Mouse (Mus musculus) liver, embryonic 16.5 days (tissue): Measurements from ENCODE around the gene Serbp1. TPM values are rescaled to one million over a fixed set of nuclear protein-coding genes. Genes with fewer than 3 reads are reported as not detected.
A peak's percentile ranks its signal among the peaks of the same experiment; 100 is the strongest.

Source experiments
- ATAC-seq: fragments of 200-750 bp; cut with Nextera tagmentation; 2 replicates; pipeline ENCODE4 v1.8.0; 2017; ENCODE audit warnings: low read depth, mild to moderate bottlenecking, moderate number of reproducible peaks, moderate library complexity
- H3K27ac ChIP-seq: fragments of 300-500 bp; sonication (generic); 2 replicates; pipeline ENCODE4 v1.5.1; 2014; ENCODE audit warnings: mild to moderate bottlenecking, low read length
- H3K27me3 ChIP-seq: fragments of 300-500 bp; sonication (generic); 2 replicates; pipeline ENCODE4 v1.6.1; 2014; ENCODE audit warnings: low read depth, low read length, mixed read lengths; ENCODE audit not compliant: control insufficient read depth, insufficient read depth
- H3K36me3 ChIP-seq: fragments of 300-500 bp; sonication (generic); 2 replicates; pipeline ENCODE4 v1.6.1; 2014; ENCODE audit warnings: mild to moderate bottlenecking; ENCODE audit not compliant: control insufficient read depth, insufficient read depth
- H3K4me1 ChIP-seq: fragments of 300-500 bp; sonication (generic); 2 replicates; pipeline ENCODE4 v1.6.1; 2014; ENCODE audit warnings: low read depth, low read length, mixed read lengths; ENCODE audit not compliant: control insufficient read depth
- H3K4me2 ChIP-seq: fragments of 300-500 bp; sonication (generic); 2 replicates; pipeline ENCODE4 v1.6.1; 2014; ENCODE audit warnings: low read depth, low read length, mixed read lengths
- H3K4me3 ChIP-seq: fragments of 300-500 bp; sonication (generic); 2 replicates; pipeline ENCODE4 v1.5.1; 2014; ENCODE audit warnings: low read depth, mild to moderate bottlenecking, low read length
- H3K9ac ChIP-seq: fragments of 300-500 bp; sonication (generic); 2 replicates; pipeline ENCODE4 v1.6.1; 2014; ENCODE audit warnings: low read depth, low read length
- H3K9me3 ChIP-seq: fragments of 300-500 bp; sonication (generic); replicated peaks from 2 replicates; pipeline ENCODE4 v1.6.1; 2016; ENCODE audit warnings: low read length; ENCODE audit not compliant: control insufficient read depth
- WGBS: fragments of 180-500 bp; shearing (Covaris S2); extraction: QIAGEN DNeasy Blood & Tissue Kit; methylation state at CpG from one replicate; pipeline ENCODE4 v1.1.7; 2014; ENCODE audit not compliant: insufficient replicate concordance; 5-methylcytosine and 5-hydroxymethylcytosine counted together
- polyA plus RNA-seq: library from polyadenylated mRNA; unstranded; fragments of >200 nt; fragmentation: Nextera tagmentation; extraction: Ambion mirVana; gene quantifications from 2 replicates; pipeline ENCODE4 v1.2.1, GENCODE M21; 2015

Serbp1 gene
- polyA plus RNA-seq, 1 experiment from 2014 or later: 183 TPM

GRCm38 (mm10) chr6:67244451-67244850 lies 6.5 kb downstream of the Serbp1 start:
- no peaks in the 10 kb centered on the region for H3K9me3 ChIP-seq
- ATAC-seq: no peak
- no peak overlapping the region for H3K9ac ChIP-seq
- H3K4me3 ChIP-seq: no peak overlapping the region
- no peaks in the 10 kb centered on the region for H3K4me1 ChIP-seq
- H3K36me3 ChIP-seq: no peaks in the 10 kb centered on the region
- H3K27me3 ChIP-seq: no peaks in the 10 kb centered on the region
- H3K4me2 ChIP-seq: no peak overlapping the region
- no peak overlapping the region for H3K27ac ChIP-seq
- WGBS: 67% methylated on average over 5 of the region's 5 CpGs

DNA sequence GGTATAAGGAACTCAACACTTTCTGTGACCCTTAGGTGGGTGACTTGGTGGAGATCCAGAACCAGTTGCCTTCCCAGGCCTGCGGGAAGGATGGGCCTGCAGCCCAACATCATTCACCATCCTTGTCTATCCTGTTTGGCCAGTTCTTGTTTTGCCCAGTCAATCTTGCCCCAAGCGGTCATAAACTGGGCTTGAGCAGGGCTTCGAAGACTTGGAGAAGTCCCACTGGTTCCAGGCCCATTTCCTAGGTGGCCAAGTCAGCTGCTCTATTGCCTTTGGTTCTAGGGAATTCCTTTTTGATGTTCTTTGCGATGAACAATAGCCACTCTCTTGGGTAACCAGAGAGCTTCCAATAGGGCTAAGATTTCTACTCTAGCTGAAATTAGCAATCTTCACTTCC lies 13.1 kb downstream of the Serbp1 start:
- no peak for ATAC-seq
- H3K36me3 ChIP-seq: no peaks in the 10 kb centered on the region
- H3K27me3 ChIP-seq: no peaks in the 10 kb centered on the region
- no peaks in the 10 kb centered on the region for H3K9me3 ChIP-seq
- H3K4me2 ChIP-seq: no peak overlapping the region
- no peak overlapping the region for H3K4me3 ChIP-seq
- 67% methylated on average over 4 of the region's 4 CpGs for WGBS
- no peaks in the 10 kb centered on the region for H3K4me1 ChIP-seq
- no peak overlapping the region for H3K9ac ChIP-seq
- no peak overlapping the region for H3K27ac ChIP-seq

DNA sequence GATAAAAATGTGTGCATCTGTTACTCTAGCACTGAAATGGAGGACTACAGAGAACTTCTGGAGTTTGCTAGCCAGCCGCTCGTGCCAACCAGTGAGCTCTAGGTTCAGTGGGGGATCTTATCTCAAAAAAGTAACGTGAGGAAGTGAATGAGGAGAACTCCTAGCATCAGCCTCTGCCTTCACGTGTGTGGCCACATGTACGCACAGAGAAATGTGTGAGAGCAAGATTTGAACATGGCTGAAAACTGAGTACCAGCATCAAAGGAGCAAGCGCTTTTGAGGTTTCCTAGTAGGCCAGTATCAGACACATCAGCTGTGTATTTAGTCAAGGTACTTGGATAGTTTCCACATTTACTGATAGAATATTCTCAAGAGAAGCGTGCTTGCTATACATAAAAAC lies 27.0 kb downstream of the Serbp1 start:
- Histone ChIP-seq H3K4me2 (peak overlapping the region; percentile 27; the same call in 1 of the 2 replicates), H3K36me3 (no peaks in the 10 kb centered on the region), H3K4me3 (no peak overlapping the region), H3K27me3 (no peaks in the 10 kb centered on the region), H3K9me3 (no peaks in the 10 kb centered on the region), H3K27ac (peak overlapping the region; percentile 48), H3K9ac (peak overlapping the region; percentile 31; the same call in 1 of the 2 replicates), H3K4me1 (peaks cover 16% of the 10 kb centered on the region)
- 30% methylated on average over 7 of the region's 7 CpGs for WGBS
- no peak for ATAC-seq

DNA sequence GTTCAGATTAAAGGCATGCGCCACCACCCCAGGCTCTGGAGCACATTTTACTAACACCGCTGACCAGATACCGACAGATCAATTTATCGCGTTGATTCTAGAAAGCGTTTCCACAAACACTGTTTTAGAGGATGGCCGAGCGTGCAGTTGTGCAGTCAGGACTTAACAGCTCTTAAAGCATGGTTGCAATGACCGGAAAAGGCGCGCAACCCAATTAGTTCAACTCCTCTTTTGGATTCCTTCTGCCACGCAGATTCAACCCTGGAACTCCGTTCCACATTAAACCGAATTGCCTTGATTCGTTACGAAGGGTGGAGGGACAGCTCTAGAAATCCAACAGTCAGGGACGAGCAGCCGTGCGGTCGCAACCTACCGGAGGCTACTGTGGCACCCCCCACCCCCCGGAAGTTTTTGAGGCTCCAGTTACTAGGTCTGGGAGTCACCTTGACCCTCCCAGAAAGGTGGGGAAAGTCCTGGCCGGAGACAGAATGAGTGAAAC lies 28.2 kb downstream of the Serbp1 start:
- Histone ChIP-seq H3K36me3 (no peaks in the 10 kb centered on the region), H3K4me2 (peak overlapping the region; percentile 90), H3K4me3 (peak overlapping the region; percentile 100), H3K9me3 (no peaks in the 10 kb centered on the region), H3K27ac (peak overlapping the region; percentile 86), H3K9ac (peak overlapping the region; percentile 72), H3K4me1 (peaks cover 16% of the 10 kb centered on the region), H3K27me3 (no peaks in the 10 kb centered on the region)
- peak; percentile 49 for ATAC-seq
- WGBS: under 1% methylated on average over 23 of the region's 23 CpGs

GRCm38 (mm10) chr6:67266664-67267407 lies 28.9 kb downstream of the Serbp1 start:
- ATAC-seq: peak; percentile 99
- Histone ChIP-seq H3K4me3 (peak overlapping the region; percentile 100), H3K36me3 (peaks cover 5% of the 10 kb centered on the region), H3K4me2 (peak overlapping the region; percentile 90), H3K27ac (peak overlapping the region; percentile 87), H3K4me1 (peaks cover 16% of the 10 kb centered on the region), H3K27me3 (no peaks in the 10 kb centered on the region), H3K9me3 (no peaks in the 10 kb centered on the region), H3K9ac (peak overlapping the region; percentile 99)
- WGBS: under 1% methylated on average over 67 of the region's 68 CpGs

DNA sequence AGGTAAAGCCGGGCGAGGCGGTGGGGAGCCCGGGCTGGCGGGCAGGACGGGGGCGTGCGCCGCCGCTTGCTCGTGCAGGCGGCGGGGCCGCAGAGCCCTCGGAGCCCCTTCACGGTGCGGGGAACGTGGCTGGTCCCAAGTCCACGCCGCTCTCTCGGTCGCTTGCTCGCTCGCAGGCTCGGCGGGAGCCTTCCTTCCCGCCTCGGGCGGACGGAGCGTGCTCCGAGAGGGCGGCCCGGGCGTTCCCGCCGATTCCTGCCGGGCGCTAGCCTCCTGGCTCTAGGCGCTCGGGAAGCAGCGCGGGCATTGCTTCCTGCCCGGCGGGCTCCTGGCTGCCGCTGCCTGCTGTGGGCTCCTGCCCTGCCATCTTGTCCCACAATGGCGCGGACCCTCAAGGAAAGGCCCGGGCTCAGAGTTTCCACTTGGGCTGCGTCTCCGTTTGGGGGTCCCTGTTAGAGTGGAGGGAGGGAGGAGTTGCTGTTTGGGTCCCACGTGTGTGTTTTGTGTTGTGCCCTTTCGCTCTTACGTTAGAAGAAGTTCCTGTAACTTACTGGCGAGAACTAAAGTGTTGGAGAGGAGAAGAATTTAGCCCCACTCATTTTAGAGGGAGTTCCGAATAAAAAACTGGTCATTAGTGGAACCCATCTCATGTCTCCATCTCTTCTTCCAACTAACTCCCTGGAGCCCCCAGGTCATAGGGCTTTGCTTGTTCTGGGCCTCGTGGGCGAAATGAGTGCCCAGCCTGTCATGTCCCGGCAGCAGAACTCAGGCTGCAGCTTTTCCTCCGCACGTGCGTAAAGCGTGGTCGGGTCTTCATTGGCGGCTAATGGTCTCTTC lies 29.6 kb downstream of the Serbp1 start:
- H3K4me2 ChIP-seq: peak overlapping the region; percentile 53
- 0% methylated on average over 65 of the region's 65 CpGs for WGBS
- H3K9me3 ChIP-seq: no peaks in the 10 kb centered on the region
- peaks cover 8% of the 10 kb centered on the region for H3K36me3 ChIP-seq
- H3K27ac ChIP-seq: peak overlapping the region; percentile 87
- peak; percentile 3 for ATAC-seq
- peak overlapping the region; percentile 99 for H3K9ac ChIP-seq
- peak overlapping the region; percentile 100 for H3K4me3 ChIP-seq
- H3K4me1 ChIP-seq: peaks cover 16% of the 10 kb centered on the region
- H3K27me3 ChIP-seq: no peaks in the 10 kb centered on the region

DNA sequence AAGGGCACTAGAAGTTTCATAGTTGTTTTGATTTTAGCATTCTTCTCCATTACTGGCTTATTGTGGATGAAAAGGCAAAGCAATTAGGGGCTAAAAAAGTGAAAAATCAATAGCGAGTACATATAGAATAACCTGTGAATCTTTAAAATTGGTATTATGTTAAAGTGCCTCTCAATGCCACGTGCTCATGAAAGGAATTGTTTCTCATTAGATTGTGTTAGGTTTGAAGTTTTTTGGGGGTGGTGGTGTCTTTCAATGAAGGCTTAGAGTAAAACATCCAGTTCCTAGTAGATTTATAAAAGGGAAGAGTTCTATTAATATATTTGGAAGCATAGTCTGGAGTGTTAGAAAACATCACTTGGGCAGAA lies 30.3 kb downstream of the Serbp1 start:
- no peaks in the 10 kb centered on the region for H3K9me3 ChIP-seq
- H3K27ac ChIP-seq: peak overlapping the region; percentile 87; the same call in 1 of the 2 replicates
- 1% methylated on average over 2 of the region's 2 CpGs for WGBS
- ATAC-seq: no peak
- H3K4me3 ChIP-seq: peak overlapping the region; percentile 100
- H3K4me2 ChIP-seq: peak overlapping the region; percentile 53
- no peaks in the 10 kb centered on the region for H3K27me3 ChIP-seq
- peak overlapping the region; percentile 99 for H3K9ac ChIP-seq
- peaks cover 16% of the 10 kb centered on the region for H3K4me1 ChIP-seq
- peaks cover 12% of the 10 kb centered on the region for H3K36me3 ChIP-seq

DNA sequence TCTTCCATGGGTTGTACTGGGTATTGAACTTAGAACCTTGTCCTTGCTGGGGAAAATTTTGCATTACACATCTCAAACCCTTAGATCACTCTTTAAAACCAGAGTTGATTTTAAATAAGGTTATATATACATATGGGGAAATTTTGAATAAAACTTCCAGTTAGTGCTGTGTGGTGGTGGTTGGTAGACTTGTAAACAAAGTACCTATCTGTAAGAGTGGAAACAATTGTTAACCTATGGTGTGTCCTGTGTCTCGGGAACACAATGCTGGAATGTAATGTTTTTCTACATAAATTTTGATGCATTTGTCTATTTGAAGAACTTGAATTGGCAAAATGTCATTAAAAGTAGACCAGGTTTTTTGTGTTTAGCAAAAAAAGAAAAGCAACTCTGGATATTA lies 31.0 kb downstream of the Serbp1 start:
- H3K27me3 ChIP-seq: no peaks in the 10 kb centered on the region
- H3K36me3 ChIP-seq: peaks cover 17% of the 10 kb centered on the region
- H3K27ac ChIP-seq: no peak overlapping the region
- peak overlapping the region; percentile 52 for H3K4me3 ChIP-seq
- H3K4me2 ChIP-seq: peak overlapping the region; percentile 66
- ATAC-seq: no peak
- no peaks in the 10 kb centered on the region for H3K9me3 ChIP-seq
- WGBS: 2% methylated on average over 1 of the region's 1 CpGs
- peaks cover 18% of the 10 kb centered on the region for H3K4me1 ChIP-seq
- peak overlapping the region; percentile 47 for H3K9ac ChIP-seq
